Mouse (Mus musculus) layer of hippocampus, postnatal 14 days (tissue): ENCODE measurements around the gene Hpgds. TPM values are rescaled to one million over a fixed set of nuclear protein-coding genes. Genes with fewer than 3 reads are reported as not detected.

ENCODE experiments used
- total RNA-seq, 2 experiments: library from RNA; stranded (reverse); gene quantifications; 2 replicates each; pipeline ENCODE4 v1.2.3; 2021

Hpgds gene
- total RNA-seq, 2 experiments from 2014 or later, result 5.3 to 5.9 TPM

Other genes starting within 250 kb of the Hpgds start
- 10 to 100 TPM; 47.1 to 48.3 TPM for gene Smarcad1, start 102.3 kb downstream of the Hpgds start, total RNA-seq
- gene C130060K24Rik, start 236.2 kb upstream of the Hpgds start, total RNA-seq, result under 1 TPM; 0.32 to 0.43 TPM